Mouse (Mus musculus): Measurements from ENCODE around the gene Anapc13. TPM values are rescaled to one million over a fixed set of nuclear protein-coding genes. Genes with fewer than 3 reads are reported as not detected.
A peak's percentile ranks its signal among the peaks of the same experiment; 100 is the strongest.

Gene Anapc13
- polyA plus RNA-seq, 1 experiment from 2014 or later, result 175 TPM

- no peak overlapping the region for H3K9ac ChIP-seq (ENCODE audit: low read depth, low read length)
- H3K9me3 ChIP-seq (ENCODE audit: control insufficient read depth, low read length), result no peaks in the 10 kb centered on the region
- no peak for ATAC-seq
- no peaks in the 10 kb centered on the region for H3K36me3 ChIP-seq (ENCODE audit: control insufficient read depth, insufficient read depth, low read length)
- H3K4me3 ChIP-seq (ENCODE audit: low read length), result no peak overlapping the region
- H3K4me2 ChIP-seq (ENCODE audit: low read depth, low read length), result no peak overlapping the region
- no peaks in the 10 kb centered on the region for H3K4me1 ChIP-seq (ENCODE audit: control insufficient read depth, insufficient read depth, low read length)
- WGBS, result 88% methylated on average over 6 of the region's 6 CpGs
- H3K27ac ChIP-seq (ENCODE audit: low read length), result no peak overlapping the region
- no peaks in the 10 kb centered on the region for H3K27me3 ChIP-seq (replicated peaks; ENCODE audit: control insufficient read depth, insufficient read depth, low read length)
Measured at GRCm38 (mm10) chr9:102605162-102605561, 20.9 kb upstream of the Anapc13 start.

DNA sequence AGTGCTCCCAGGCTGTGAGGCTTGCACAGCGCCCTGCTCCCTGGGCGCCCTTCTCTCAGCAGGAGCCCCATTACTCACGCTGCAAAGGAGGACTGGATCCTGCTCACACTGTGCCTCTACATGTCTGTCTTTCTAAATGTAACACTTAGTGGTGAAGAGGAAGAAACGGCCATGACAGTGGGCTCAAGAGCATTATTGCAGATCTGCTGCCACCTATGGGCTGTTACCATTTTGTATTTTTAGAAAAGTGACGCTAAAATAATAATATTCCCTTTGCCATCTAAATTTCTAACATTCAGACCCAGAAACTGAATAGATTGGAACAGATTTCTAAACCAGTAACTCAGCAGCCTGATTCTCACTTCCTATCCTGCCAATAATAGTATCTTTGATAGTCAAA lies 18.6 kb upstream of the Anapc13 start:
- no peak for ATAC-seq
- 0 out of 2 replicates have a peak, but pooled peaks cover 6% of the 10 kb centered on the region for H3K36me3 ChIP-seq (ENCODE audit: control insufficient read depth, insufficient read depth, low read length)
- no peaks in the 10 kb centered on the region for H3K27me3 ChIP-seq (replicated peaks; ENCODE audit: control insufficient read depth, insufficient read depth, low read length)
- H3K9ac ChIP-seq (ENCODE audit: low read depth, low read length), result no peak overlapping the region
- H3K4me1 ChIP-seq (ENCODE audit: control insufficient read depth, insufficient read depth, low read length), result no peaks in the 10 kb centered on the region
- no peak overlapping the region for H3K4me3 ChIP-seq (ENCODE audit: low read length)
- 67% methylated on average over 5 of the region's 5 CpGs for WGBS
- no peak overlapping the region for H3K4me2 ChIP-seq (ENCODE audit: low read depth, low read length)
- no peaks in the 10 kb centered on the region for H3K9me3 ChIP-seq (ENCODE audit: control insufficient read depth, low read length)
- H3K27ac ChIP-seq (ENCODE audit: low read length), result no peak overlapping the region

- Histone ChIP-seq H3K4me2 (ENCODE audit: low read depth, low read length) (no peak overlapping the region), H3K27me3 (replicated peaks; ENCODE audit: control insufficient read depth, insufficient read depth, low read length) (no peaks in the 10 kb centered on the region), H3K9ac (ENCODE audit: low read depth, low read length) (no peak overlapping the region), H3K4me3 (ENCODE audit: low read length) (no peak overlapping the region), H3K36me3 (ENCODE audit: control insufficient read depth, insufficient read depth, low read length) (peaks cover 12% of the 10 kb centered on the region; the same call in 1 of the 2 replicates), H3K9me3 (ENCODE audit: control insufficient read depth, low read length) (no peaks in the 10 kb centered on the region), H3K27ac (ENCODE audit: low read length) (no peak overlapping the region), H3K4me1 (ENCODE audit: control insufficient read depth, insufficient read depth, low read length) (no peaks in the 10 kb centered on the region)
- 88% methylated on average over 3 of the region's 3 CpGs for WGBS
- no peak for ATAC-seq
Measured at GRCm38 (mm10) chr9:102609221-102609620, 16.9 kb upstream of the Anapc13 start.

GRCm38 (mm10) chr9:102615071-102615470 lies 11.0 kb upstream of the Anapc13 start:
- H3K27ac ChIP-seq (ENCODE audit: low read length), result no peak overlapping the region
- no peaks in the 10 kb centered on the region for H3K4me1 ChIP-seq (ENCODE audit: control insufficient read depth, insufficient read depth, low read length)
- ATAC-seq, result 0 out of 2 replicates have a peak, but pooled peaks have one; percentile 42
- H3K9ac ChIP-seq (ENCODE audit: low read depth, low read length), result no peak overlapping the region
- no peaks in the 10 kb centered on the region for H3K27me3 ChIP-seq (replicated peaks; ENCODE audit: control insufficient read depth, insufficient read depth, low read length)
- H3K36me3 ChIP-seq (ENCODE audit: control insufficient read depth, insufficient read depth, low read length), result peaks cover 12% of the 10 kb centered on the region; the same call in 1 of the 2 replicates
- no peak overlapping the region for H3K4me2 ChIP-seq (ENCODE audit: low read depth, low read length)
- 73% methylated on average over 3 of the region's 3 CpGs for WGBS
- no peak overlapping the region for H3K4me3 ChIP-seq (ENCODE audit: low read length)
- H3K9me3 ChIP-seq (ENCODE audit: control insufficient read depth, low read length), result no peaks in the 10 kb centered on the region

GRCm38 (mm10) chr9:102616267-102616666 lies 9.8 kb upstream of the Anapc13 start:
- peaks cover 10% of the 10 kb centered on the region; the same call in 1 of the 2 replicates for H3K36me3 ChIP-seq (ENCODE audit: control insufficient read depth, insufficient read depth, low read length)
- no peak for ATAC-seq
- no peak overlapping the region for H3K9ac ChIP-seq (ENCODE audit: low read depth, low read length)
- H3K9me3 ChIP-seq (ENCODE audit: control insufficient read depth, low read length), result no peaks in the 10 kb centered on the region
- no peak overlapping the region for H3K4me3 ChIP-seq (ENCODE audit: low read length)
- no peaks in the 10 kb centered on the region for H3K4me1 ChIP-seq (ENCODE audit: control insufficient read depth, insufficient read depth, low read length)
- 75% methylated on average over 9 of the region's 9 CpGs for WGBS
- H3K4me2 ChIP-seq (ENCODE audit: low read depth, low read length), result no peak overlapping the region
- H3K27me3 ChIP-seq (replicated peaks; ENCODE audit: control insufficient read depth, insufficient read depth, low read length), result no peaks in the 10 kb centered on the region
- no peak overlapping the region for H3K27ac ChIP-seq (ENCODE audit: low read length)

DNA sequence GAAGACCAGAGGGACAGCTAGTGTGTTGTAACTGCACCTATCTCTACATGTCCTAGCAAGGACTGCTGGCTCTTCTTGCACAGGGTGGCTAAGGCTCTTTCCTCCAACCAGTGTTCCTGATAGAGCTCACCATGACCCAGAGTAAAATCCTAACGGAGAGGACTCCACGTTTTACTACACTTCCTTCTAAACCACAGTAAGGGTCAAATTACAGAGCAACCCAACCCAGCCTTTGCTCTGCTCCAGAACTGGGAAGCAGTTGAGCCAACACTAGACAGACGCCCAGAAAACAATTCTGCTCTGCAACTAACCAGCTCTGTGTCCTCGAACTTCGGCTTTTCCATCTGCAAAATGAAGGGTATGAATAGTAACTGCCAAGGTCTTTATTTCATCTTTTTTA lies 4.7 kb upstream of the Anapc13 start:
- no peaks in the 10 kb centered on the region for H3K36me3 ChIP-seq (ENCODE audit: control insufficient read depth, insufficient read depth, low read length)
- WGBS, result 53% methylated on average over 5 of the region's 5 CpGs
- H3K4me3 ChIP-seq (ENCODE audit: low read length), result no peak overlapping the region
- no peaks in the 10 kb centered on the region for H3K9me3 ChIP-seq (ENCODE audit: control insufficient read depth, low read length)
- no peaks in the 10 kb centered on the region for H3K4me1 ChIP-seq (ENCODE audit: control insufficient read depth, insufficient read depth, low read length)
- no peak overlapping the region for H3K4me2 ChIP-seq (ENCODE audit: low read depth, low read length)
- H3K27me3 ChIP-seq (replicated peaks; ENCODE audit: control insufficient read depth, insufficient read depth, low read length), result no peaks in the 10 kb centered on the region
- H3K27ac ChIP-seq (ENCODE audit: low read length), result no peak overlapping the region
- ATAC-seq, result no peak
- no peak overlapping the region for H3K9ac ChIP-seq (ENCODE audit: low read depth, low read length)

GRCm38 (mm10) chr9:102622192-102622857 lies 3.8 kb upstream of the Anapc13 start:
- peaks cover 4% of the 10 kb centered on the region for H3K4me1 ChIP-seq (ENCODE audit: control insufficient read depth, insufficient read depth, low read length)
- no peaks in the 10 kb centered on the region for H3K27me3 ChIP-seq (replicated peaks; ENCODE audit: control insufficient read depth, insufficient read depth, low read length)
- H3K4me2 ChIP-seq (ENCODE audit: low read depth, low read length), result no peak overlapping the region
- ATAC-seq, result no peak
- WGBS, result 32% methylated on average over 5 of the region's 5 CpGs
- H3K9me3 ChIP-seq (ENCODE audit: control insufficient read depth, low read length), result no peaks in the 10 kb centered on the region
- H3K27ac ChIP-seq (ENCODE audit: low read length), result no peak overlapping the region
- H3K4me3 ChIP-seq (ENCODE audit: low read length), result no peak overlapping the region
- H3K36me3 ChIP-seq (ENCODE audit: control insufficient read depth, insufficient read depth, low read length), result no peaks in the 10 kb centered on the region
- no peak overlapping the region for H3K9ac ChIP-seq (ENCODE audit: low read depth, low read length)

- 78% methylated on average over 6 of the region's 6 CpGs for WGBS
- ATAC-seq, result no peak
- Histone ChIP-seq H3K9ac (ENCODE audit: low read depth, low read length) (no peak overlapping the region), H3K27me3 (replicated peaks; ENCODE audit: control insufficient read depth, insufficient read depth, low read length) (no peaks in the 10 kb centered on the region), H3K27ac (ENCODE audit: low read length) (no peak overlapping the region), H3K4me3 (ENCODE audit: low read length) (no peak overlapping the region), H3K4me2 (ENCODE audit: low read depth, low read length) (no peak overlapping the region), H3K9me3 (ENCODE audit: control insufficient read depth, low read length) (no peaks in the 10 kb centered on the region), H3K36me3 (ENCODE audit: control insufficient read depth, insufficient read depth, low read length) (no peaks in the 10 kb centered on the region), H3K4me1 (ENCODE audit: control insufficient read depth, insufficient read depth, low read length) (peaks cover 9% of the 10 kb centered on the region)
Measured at GRCm38 (mm10) chr9:102622876-102623275, 3.2 kb upstream of the Anapc13 start.

DNA sequence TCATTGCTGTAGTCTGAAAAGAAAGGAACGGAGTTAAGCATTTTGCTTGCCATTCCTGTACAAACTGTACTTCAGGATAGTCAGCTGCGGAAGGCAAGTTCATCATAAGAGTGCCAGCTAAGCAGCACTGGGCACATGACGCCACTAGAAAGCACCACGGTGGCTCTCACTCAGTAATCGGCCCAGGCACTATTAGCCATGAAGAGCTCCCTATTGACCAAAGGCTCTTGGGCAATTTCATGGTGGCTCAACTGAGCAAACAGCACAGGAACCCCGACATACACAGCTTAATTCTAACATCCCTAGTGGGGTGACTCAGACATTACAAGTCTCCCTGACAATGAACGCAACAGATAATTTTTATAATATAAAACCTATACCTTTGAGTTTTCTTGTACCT lies 2.5 kb upstream of the Anapc13 start:
- H3K4me1 ChIP-seq (ENCODE audit: control insufficient read depth, insufficient read depth, low read length), result peaks cover 12% of the 10 kb centered on the region
- H3K36me3 ChIP-seq (ENCODE audit: control insufficient read depth, insufficient read depth, low read length), result no peaks in the 10 kb centered on the region
- H3K4me3 ChIP-seq (ENCODE audit: low read length), result no peak overlapping the region
- WGBS, result 87% methylated on average over 7 of the region's 7 CpGs
- no peak for ATAC-seq
- no peaks in the 10 kb centered on the region for H3K9me3 ChIP-seq (ENCODE audit: control insufficient read depth, low read length)
- H3K27ac ChIP-seq (ENCODE audit: low read length), result no peak overlapping the region
- H3K4me2 ChIP-seq (ENCODE audit: low read depth, low read length), result no peak overlapping the region
- no peaks in the 10 kb centered on the region for H3K27me3 ChIP-seq (replicated peaks; ENCODE audit: control insufficient read depth, insufficient read depth, low read length)
- H3K9ac ChIP-seq (ENCODE audit: low read depth, low read length), result no peak overlapping the region

Measured in intestine, embryonic 16.5 days (tissue).